Mouse (Mus musculus): ENCODE measurements around the gene Vax1. TPM values are rescaled to one million over a fixed set of nuclear protein-coding genes. Genes with fewer than 3 reads are reported as not detected.

The Vax1 gene
- polyA plus RNA-seq, 2 experiments = 0.11 to 0.18 TPM

DNA sequence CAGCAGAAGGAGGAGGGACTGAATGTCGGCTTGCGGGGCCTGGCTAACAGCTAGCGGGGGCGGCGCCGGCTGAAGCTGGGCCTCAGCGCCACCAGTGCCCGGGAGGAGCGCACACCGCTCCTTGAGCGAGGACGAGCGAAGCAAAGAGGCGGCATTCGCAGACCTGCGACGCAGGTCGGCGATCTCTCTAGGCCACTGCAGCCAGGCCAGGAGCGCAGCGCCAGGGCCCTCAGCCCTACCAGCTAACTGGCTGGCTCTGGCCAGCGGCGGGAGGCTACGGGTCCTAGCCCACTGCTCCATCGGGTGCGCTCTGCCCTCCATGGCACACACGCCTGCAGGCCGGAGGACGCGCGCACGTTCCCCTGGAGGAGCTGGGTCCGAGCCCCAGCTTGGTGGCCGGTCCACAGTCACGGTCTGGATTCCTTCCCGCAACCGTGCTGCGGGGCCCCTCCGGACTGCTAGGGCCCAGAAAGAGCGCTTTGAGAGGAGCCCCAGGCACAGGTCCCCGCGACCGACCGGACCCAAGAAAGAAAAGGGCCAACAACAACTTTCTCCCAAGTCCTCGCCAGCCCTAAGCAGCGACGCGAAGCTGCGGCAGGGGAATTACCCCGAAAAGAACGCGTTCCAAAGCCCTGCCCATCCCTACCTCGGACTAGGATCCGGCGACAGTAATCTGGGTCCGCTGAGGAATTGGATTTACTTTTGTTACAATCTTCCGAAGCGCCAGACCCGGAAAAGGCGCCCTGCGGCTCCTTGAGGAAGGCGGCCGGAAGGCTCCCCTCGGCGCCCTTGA lies 517 bp downstream of the Vax1 start:
- DNase-seq (ENCODE audit: low spot score) = no peak
- Histone ChIP-seq H3K4me1 (ENCODE audit: control insufficient read depth, insufficient read depth, low read length) (peaks cover 15% of the 10 kb centered on the region), H3K36me3 (ENCODE audit: control insufficient read depth, insufficient read depth, low read length) (no peaks in the 10 kb centered on the region), H3K27me3 (ENCODE audit: control insufficient read depth, insufficient read depth, low read length) (peaks cover 96% of the 10 kb centered on the region), H3K27ac (replicated peaks; ENCODE audit: low read depth, low read length) (no peak overlapping the region), H3K9ac (ENCODE audit: low read depth, low read length, severe bottlenecking) (no peak overlapping the region), H3K9me3 (ENCODE audit: control insufficient read depth, low read length) (no peaks in the 10 kb centered on the region), H3K4me2 (replicated peaks; ENCODE audit: low read depth, low read length, severe bottlenecking) (peak overlapping the region; percentile 33), H3K4me3 (replicated peaks; ENCODE audit: low read length) (peak overlapping the region; percentile 26)
- no peak for ATAC-seq (ENCODE audit: low FRiP score, low read depth)
- WGBS = 1% methylated on average over 49 of the region's 65 CpGs
- TF ChIP-seq POLR2A (IDR thresholded peaks at IDR 0.05; ENCODE audit: borderline replicate concordance, extremely low read depth, insufficient read depth, insufficient read length) = no peak

DNA sequence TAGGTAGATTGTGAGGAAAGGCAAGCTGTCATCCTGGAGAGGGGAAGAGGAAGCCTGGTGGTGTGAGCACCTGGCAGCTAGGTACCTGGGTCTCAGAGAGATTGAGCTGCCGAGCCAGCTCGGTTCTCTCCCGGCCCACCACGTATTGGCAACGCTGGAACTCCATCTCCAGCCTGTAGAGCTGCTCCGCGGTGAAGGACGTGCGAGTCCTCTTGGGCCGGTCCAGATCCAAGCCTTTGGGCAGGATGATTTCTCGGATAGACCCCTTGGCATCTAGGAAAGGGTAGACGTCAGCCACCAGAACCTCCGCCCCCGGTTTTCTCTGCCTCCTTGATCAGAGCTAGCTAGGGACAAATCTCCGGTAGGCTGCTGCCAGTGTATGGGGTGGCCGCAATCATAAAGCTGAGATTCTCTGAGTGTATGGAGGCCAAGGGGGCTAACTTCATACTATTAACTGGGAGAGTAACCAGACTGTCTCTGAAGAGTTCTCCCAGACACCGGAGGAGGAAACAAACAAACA lies 1.4 kb downstream of the Vax1 start:
- ATAC-seq (ENCODE audit: low FRiP score, low read depth) = no peak
- WGBS = 4% methylated on average over 17 of the region's 17 CpGs
- H3K36me3 ChIP-seq (ENCODE audit: control insufficient read depth, insufficient read depth, low read length) = no peaks in the 10 kb centered on the region
- no peaks in the 10 kb centered on the region for H3K9me3 ChIP-seq (ENCODE audit: control insufficient read depth, low read length)
- peaks cover 15% of the 10 kb centered on the region for H3K4me1 ChIP-seq (ENCODE audit: control insufficient read depth, insufficient read depth, low read length)
- peaks cover 96% of the 10 kb centered on the region for H3K27me3 ChIP-seq (ENCODE audit: control insufficient read depth, insufficient read depth, low read length)
- no peak overlapping the region for H3K27ac ChIP-seq (replicated peaks; ENCODE audit: low read depth, low read length)
- no peak overlapping the region for H3K9ac ChIP-seq (ENCODE audit: low read depth, low read length, severe bottlenecking)
- TF ChIP-seq POLR2A (IDR thresholded peaks at IDR 0.05; ENCODE audit: borderline replicate concordance, extremely low read depth, insufficient read depth, insufficient read length) = no peak
- H3K4me2 ChIP-seq (replicated peaks; ENCODE audit: low read depth, low read length, severe bottlenecking) = no peak overlapping the region
- DNase-seq (ENCODE audit: low spot score) = no peak
- no peak overlapping the region for H3K4me3 ChIP-seq (replicated peaks; ENCODE audit: low read length)

DNA sequence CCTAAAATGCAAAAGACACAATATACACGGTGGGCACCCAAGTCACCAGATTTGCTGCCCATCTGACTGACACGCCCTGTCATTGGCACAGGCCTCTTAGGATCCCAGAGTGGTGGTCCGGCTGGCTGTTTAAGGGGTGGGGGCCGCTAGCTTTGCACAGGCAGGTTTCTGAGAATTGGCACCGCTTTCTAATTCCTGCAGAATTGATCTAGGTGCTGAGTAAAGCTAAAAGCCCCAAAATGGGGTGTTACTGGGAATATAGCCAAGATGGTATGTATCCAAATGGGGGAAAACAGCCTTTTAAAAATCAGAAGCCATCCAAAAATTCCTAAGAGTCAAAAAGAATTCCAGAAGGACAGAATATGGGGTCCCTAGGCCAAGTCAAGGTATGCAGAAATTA lies 2.0 kb downstream of the Vax1 start:
- Histone ChIP-seq H3K27me3 (ENCODE audit: control insufficient read depth, insufficient read depth, low read length) (peaks cover 96% of the 10 kb centered on the region), H3K4me2 (replicated peaks; ENCODE audit: low read depth, low read length, severe bottlenecking) (no peak overlapping the region), H3K9me3 (ENCODE audit: control insufficient read depth, low read length) (no peaks in the 10 kb centered on the region), H3K9ac (ENCODE audit: low read depth, low read length, severe bottlenecking) (no peak overlapping the region), H3K36me3 (ENCODE audit: control insufficient read depth, insufficient read depth, low read length) (no peaks in the 10 kb centered on the region), H3K27ac (replicated peaks; ENCODE audit: low read depth, low read length) (no peak overlapping the region), H3K4me3 (replicated peaks; ENCODE audit: low read length) (no peak overlapping the region), H3K4me1 (ENCODE audit: control insufficient read depth, insufficient read depth, low read length) (peaks cover 15% of the 10 kb centered on the region)
- no peak for TF ChIP-seq POLR2A (IDR thresholded peaks at IDR 0.05; ENCODE audit: borderline replicate concordance, extremely low read depth, insufficient read depth, insufficient read length)
- DNase-seq (ENCODE audit: low spot score) = no peak
- no peak for ATAC-seq (ENCODE audit: low FRiP score, low read depth)
- WGBS = 18% methylated on average over 5 of the region's 5 CpGs

DNA sequence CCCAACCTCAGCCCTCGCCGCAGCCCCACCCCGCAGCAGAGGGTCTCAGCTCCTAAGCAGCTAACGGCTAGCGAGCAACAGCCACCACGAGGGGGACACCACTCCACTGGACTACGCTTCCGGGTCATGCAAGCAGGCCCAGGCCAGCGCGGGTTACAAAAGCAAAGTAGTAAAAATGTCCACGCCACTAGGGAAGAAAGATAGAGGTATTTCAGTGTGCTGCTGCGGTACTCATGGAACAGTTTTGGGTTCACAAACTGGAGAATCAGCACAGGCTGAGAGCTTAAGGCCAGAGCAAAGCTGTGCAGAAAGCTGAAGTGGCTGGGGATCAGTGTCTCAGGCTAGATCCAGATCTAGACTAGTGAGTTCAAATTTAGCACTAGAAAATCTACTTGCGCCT lies 3.0 kb downstream of the Vax1 start:
- Histone ChIP-seq H3K27me3 (ENCODE audit: control insufficient read depth, insufficient read depth, low read length) (peaks cover 95% of the 10 kb centered on the region), H3K4me1 (ENCODE audit: control insufficient read depth, insufficient read depth, low read length) (peaks cover 15% of the 10 kb centered on the region), H3K9ac (ENCODE audit: low read depth, low read length, severe bottlenecking) (0 out of 2 replicates have a peak overlapping the region, but pooled peaks have one; percentile 34), H3K36me3 (ENCODE audit: control insufficient read depth, insufficient read depth, low read length) (no peaks in the 10 kb centered on the region), H3K4me3 (replicated peaks; ENCODE audit: low read length) (peak overlapping the region; percentile 36), H3K27ac (replicated peaks; ENCODE audit: low read depth, low read length) (no peak overlapping the region), H3K4me2 (replicated peaks; ENCODE audit: low read depth, low read length, severe bottlenecking) (peak overlapping the region; percentile 77), H3K9me3 (ENCODE audit: control insufficient read depth, low read length) (no peaks in the 10 kb centered on the region)
- TF ChIP-seq POLR2A (IDR thresholded peaks at IDR 0.05; ENCODE audit: borderline replicate concordance, extremely low read depth, insufficient read depth, insufficient read length) = no peak
- no peak for DNase-seq (ENCODE audit: low spot score)
- 2% methylated on average over 13 of the region's 13 CpGs for WGBS
- ATAC-seq (ENCODE audit: low FRiP score, low read depth) = no peak

DNA sequence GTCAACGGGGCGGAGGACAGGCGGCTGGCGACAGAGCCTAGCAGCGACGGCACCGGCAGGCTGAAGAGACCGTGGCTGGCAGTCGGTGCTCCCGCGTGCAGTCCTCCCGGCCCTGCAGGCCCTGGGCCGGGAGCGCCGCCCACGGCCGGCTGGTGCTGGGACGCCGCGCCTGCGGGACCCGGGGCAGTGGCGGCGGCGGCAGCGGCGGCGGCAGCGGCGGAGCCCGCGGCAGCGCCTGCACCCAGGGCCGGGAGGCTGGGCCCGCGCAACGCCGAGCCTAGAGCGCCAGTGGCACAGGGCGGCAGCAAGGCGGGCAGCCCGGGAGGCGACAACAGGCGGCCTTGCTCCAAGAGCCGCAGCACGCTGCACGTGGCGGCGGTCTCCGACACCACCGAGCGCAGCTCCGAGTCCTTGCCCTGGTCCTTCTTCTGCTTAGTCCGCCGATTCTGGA lies 3.5 kb downstream of the Vax1 start:
- Histone ChIP-seq H3K4me1 (ENCODE audit: control insufficient read depth, insufficient read depth, low read length) (peaks cover 15% of the 10 kb centered on the region), H3K9ac (ENCODE audit: low read depth, low read length, severe bottlenecking) (peak overlapping the region; percentile 34; the same call in 1 of the 2 replicates), H3K27ac (replicated peaks; ENCODE audit: low read depth, low read length) (no peak overlapping the region), H3K9me3 (ENCODE audit: control insufficient read depth, low read length) (no peaks in the 10 kb centered on the region), H3K4me3 (replicated peaks; ENCODE audit: low read length) (peak overlapping the region; percentile 36), H3K4me2 (replicated peaks; ENCODE audit: low read depth, low read length, severe bottlenecking) (peak overlapping the region; percentile 77), H3K27me3 (ENCODE audit: control insufficient read depth, insufficient read depth, low read length) (peaks cover 95% of the 10 kb centered on the region), H3K36me3 (ENCODE audit: control insufficient read depth, insufficient read depth, low read length) (no peaks in the 10 kb centered on the region)
- ATAC-seq (ENCODE audit: low FRiP score, low read depth) = peak; percentile 41; the same call in 1 of the 2 replicates
- under 1% methylated on average over 24 of the region's 55 CpGs for WGBS
- DNase-seq (ENCODE audit: low spot score) = no peak
- no peak for TF ChIP-seq POLR2A (IDR thresholded peaks at IDR 0.05; ENCODE audit: borderline replicate concordance, extremely low read depth, insufficient read depth, insufficient read length)

Data from limb, embryonic 14.5 days (tissue).